Mouse (Mus musculus) cerebellum, postnatal 36 days (tissue): ENCODE measurements around the gene Fam241a.

Source experiments
- DNase-seq, 2 experiments: peaks; one replicate each; pipeline ENCODE4 v3.0.0; 2021 to 2022; ENCODE audit warnings: mixed read lengths in 2 of 2

The Fam241a gene

GRCm38 (mm10) chr3:127835594-127835993 is 60.5 kb downstream of the Fam241a start:
- DNase-seq, result no peak

- DNase-seq, result no peak
These were observed 62.1 kb downstream of the Fam241a start for GRCm38 (mm10) chr3:127834040-127834439.

DNA sequence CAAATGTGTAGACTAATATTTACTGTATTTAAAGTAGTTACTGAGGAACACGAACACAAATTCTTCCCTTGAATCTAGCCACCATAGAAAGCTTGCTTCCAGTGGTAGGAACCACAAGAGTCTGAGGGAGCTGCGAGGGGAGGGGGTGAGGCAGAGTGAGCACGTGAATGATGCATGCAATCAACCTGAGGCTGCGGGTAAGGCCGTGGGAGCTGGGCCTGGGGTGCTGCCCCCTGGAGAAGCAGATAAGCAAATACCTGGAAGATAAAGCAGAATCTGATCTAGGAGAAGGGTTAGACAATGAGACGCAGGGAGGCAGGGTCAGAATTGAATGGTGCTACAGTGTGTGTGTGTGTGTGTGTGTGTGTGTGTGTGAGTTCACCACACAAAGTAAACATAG is 65.0 kb downstream of the Fam241a start:
- DNase-seq, result no peak

DNA sequence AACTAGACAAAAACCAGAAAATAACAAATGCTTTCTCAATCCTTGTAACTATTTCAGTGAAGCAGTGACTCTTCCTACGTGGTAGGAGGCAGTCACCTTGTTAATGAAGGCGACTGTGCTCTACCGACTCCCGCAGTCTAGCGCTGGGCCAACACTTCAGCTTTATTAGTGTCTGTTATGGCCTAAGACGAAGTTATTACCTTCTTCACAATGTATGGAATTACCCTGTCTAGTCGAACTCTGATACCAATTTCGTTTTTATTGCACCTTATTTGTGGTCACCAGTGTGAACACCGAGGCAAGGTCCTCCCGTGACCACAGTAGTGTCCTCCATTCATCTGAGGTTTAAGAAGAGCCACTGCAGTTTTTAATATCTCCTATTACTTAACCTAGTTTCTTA is 65.9 kb downstream of the Fam241a start:
- no peak for DNase-seq

DNA sequence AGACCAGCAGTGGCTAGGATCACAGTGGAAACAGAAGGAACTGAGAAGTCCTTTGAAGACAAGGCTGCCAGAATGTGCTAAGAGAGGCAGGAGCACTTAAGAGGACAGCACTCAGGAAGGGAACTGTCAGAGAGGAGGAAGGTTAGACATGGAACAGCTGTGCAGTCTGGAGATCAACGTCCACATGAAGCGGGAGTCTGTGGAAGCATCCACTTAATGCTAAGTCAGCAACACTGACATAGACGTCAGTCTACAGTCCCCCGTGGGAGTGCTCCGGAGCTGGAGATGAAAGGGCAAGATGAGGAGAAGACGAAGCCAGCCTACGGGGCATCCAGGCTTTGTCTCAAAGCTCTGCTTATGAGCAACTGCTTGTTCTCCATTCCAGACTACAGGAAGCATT is 69.0 kb downstream of the Fam241a start:
- DNase-seq, result no peak

GRCm38 (mm10) chr3:127826503-127826902 is 69.6 kb downstream of the Fam241a start:
- no peak for DNase-seq

- no peak for DNase-seq
These were observed 71.9 kb downstream of the Fam241a start for GRCm38 (mm10) chr3:127823886-127824863.

DNA sequence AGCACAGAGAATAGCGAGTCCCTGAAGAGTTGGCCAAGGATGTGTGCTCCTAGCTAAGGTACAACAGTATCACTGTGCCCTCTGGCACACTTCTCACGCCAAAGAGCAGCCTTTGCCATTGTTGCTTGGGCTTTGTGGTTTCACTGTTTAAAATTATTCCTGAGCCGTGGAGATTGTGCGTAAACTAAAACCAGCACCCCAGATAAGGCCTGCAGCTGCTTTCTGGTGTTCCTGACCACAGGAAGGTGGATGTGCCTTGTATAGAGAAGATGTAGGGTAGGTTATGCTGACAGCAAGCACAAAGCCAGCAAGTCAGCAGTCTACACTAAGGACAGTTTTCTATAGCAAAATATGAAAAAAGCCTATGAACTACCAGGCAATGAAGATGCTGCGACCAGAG is 74.9 kb downstream of the Fam241a start:
- no peak for DNase-seq

- DNase-seq, result no peak
These were observed 75.7 kb downstream of the Fam241a start for GRCm38 (mm10) chr3:127820400-127820799.
